Mouse (Mus musculus) limb, embryonic 13.5 days (tissue): Measurements from ENCODE around the gene Ets1. TPM values are rescaled to one million over a fixed set of nuclear protein-coding genes. Genes with fewer than 3 reads are reported as not detected.

Source experiments
- ATAC-seq: fragments of 200-750 bp; cut with Nextera tagmentation; 2 replicates; pipeline ENCODE4 v1.8.0; 2017; ENCODE audit warnings: low read depth, moderate number of reproducible peaks, moderate TSS enrichment; ENCODE audit not compliant: low FRiP score
- H3K27ac ChIP-seq: fragments of 300-500 bp; sonication (generic); 2 replicates; pipeline ENCODE4 v1.5.1; 2015; ENCODE audit warnings: inconsistent platforms, mild to moderate bottlenecking, moderate library complexity
- H3K27me3 ChIP-seq: fragments of 300-500 bp; sonication (generic); 2 replicates; pipeline ENCODE4 v1.6.1; 2015; ENCODE audit warnings: mild to moderate bottlenecking, inconsistent platforms
- H3K36me3 ChIP-seq: fragments of 300-500 bp; sonication (generic); 2 replicates; pipeline ENCODE4 v1.6.1; 2015; ENCODE audit warnings: inconsistent platforms, mild to moderate bottlenecking, moderate library complexity
- H3K4me1 ChIP-seq: fragments of 300-500 bp; sonication (generic); 2 replicates; pipeline ENCODE4 v1.6.1; 2015; ENCODE audit warnings: inconsistent platforms
- H3K4me2 ChIP-seq: fragments of 300-500 bp; sonication (generic); replicated peaks from 2 replicates; pipeline ENCODE4 v1.6.1; 2015; ENCODE audit warnings: inconsistent platforms, mild to moderate bottlenecking, moderate library complexity
- H3K4me3 ChIP-seq: fragments of 300-500 bp; sonication (generic); 2 replicates; pipeline ENCODE4 v1.5.1; 2015; ENCODE audit warnings: moderate library complexity, mild to moderate bottlenecking, inconsistent platforms
- H3K9ac ChIP-seq: fragments of 300-500 bp; sonication (generic); 2 replicates; pipeline ENCODE4 v1.6.1; 2015; ENCODE audit warnings: mild to moderate bottlenecking, inconsistent platforms
- H3K9me3 ChIP-seq: fragments of 300-500 bp; sonication (generic); 2 replicates; pipeline ENCODE4 v1.6.1; 2016; ENCODE audit warnings: inconsistent platforms
- WGBS: fragments of 180-500 bp; shearing (Covaris S2); methylation state at CpG from one replicate; pipeline ENCODE4 v1.1.7; 2015; 5-methylcytosine and 5-hydroxymethylcytosine counted together
- polyA plus RNA-seq: library from polyadenylated mRNA; unstranded; fragments of >200 nt; fragmentation: Nextera tagmentation; extraction: Ambion mirVana; gene quantifications from 2 replicates; pipeline ENCODE4 v1.2.1, GENCODE M21; 2015

Gene Ets1
- polyA plus RNA-seq, 1 experiment from 2014 or later, result 41.8 TPM

- 87% methylated on average over 9 of the region's 9 CpGs for WGBS
- H3K4me1 ChIP-seq, result no peaks in the 10 kb centered on the region; the same call in 1 of the 2 replicates
- H3K36me3 ChIP-seq, result no peaks in the 10 kb centered on the region
- H3K9ac ChIP-seq, result no peak overlapping the region
- ATAC-seq, result no peak
- no peak overlapping the region for H3K4me3 ChIP-seq
- H3K27me3 ChIP-seq, result 0 out of 2 replicates have a peak, but pooled peaks cover 4% of the 10 kb centered on the region
- H3K9me3 ChIP-seq, result no peaks in the 10 kb centered on the region
- no peak overlapping the region for H3K4me2 ChIP-seq
- H3K27ac ChIP-seq, result no peak overlapping the region
Measured at GRCm38 (mm10) chr9:32618544-32619120, 17.4 kb upstream of the Ets1 start.

DNA sequence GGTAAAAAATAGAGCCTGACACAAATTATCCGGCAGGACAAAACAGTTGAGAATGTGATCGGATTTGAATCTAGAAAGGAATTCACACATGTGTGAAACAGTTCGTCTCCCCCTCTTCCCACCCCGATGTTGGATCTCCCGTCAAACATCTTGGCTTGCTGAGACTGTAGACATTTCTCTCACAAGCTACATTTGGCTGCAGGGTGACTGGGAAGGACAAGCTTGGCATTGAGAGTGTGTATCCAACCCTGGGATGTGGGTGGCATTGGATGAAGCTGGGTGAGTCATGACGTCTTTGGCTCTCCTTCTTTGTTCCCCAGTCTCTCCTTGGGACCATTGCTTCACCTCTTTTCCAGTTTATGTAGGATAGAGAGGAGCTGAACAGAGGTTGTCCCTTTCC lies 16.4 kb upstream of the Ets1 start:
- H3K9ac ChIP-seq, result no peak overlapping the region
- no peaks in the 10 kb centered on the region for H3K36me3 ChIP-seq
- 0 out of 2 replicates have a peak, but pooled peaks cover 4% of the 10 kb centered on the region for H3K27me3 ChIP-seq
- H3K4me1 ChIP-seq, result no peaks in the 10 kb centered on the region; the same call in 1 of the 2 replicates
- H3K4me3 ChIP-seq, result no peak overlapping the region
- no peak overlapping the region for H3K27ac ChIP-seq
- no peak overlapping the region for H3K4me2 ChIP-seq
- WGBS, result 86% methylated on average over 6 of the region's 6 CpGs
- no peaks in the 10 kb centered on the region for H3K9me3 ChIP-seq
- ATAC-seq, result no peak

DNA sequence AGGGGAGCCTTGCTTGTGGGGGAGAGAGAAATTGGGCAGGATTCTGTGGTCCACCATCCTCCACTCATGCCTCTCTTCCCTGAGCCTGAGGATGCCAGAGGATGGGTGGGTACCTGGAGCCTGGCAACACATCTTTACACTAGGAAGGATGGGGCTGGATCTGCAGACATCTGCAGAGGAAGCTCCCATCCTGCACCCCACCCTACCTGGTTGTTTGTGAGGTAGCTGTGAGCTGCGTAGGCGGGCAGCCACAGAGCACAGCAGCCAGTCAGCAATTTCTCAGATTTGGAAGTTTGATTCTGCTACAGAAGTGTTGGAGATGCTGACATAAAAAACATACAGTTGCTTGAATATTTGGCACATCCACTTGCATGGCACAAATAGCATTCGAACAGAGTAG lies 15.6 kb upstream of the Ets1 start:
- Histone ChIP-seq H3K9me3 (no peaks in the 10 kb centered on the region), H3K4me1 (peaks cover under 1% of the 10 kb centered on the region; the same call in 1 of the 2 replicates), H3K4me2 (no peak overlapping the region), H3K4me3 (no peak overlapping the region), H3K36me3 (no peaks in the 10 kb centered on the region), H3K27ac (no peak overlapping the region), H3K9ac (no peak overlapping the region), H3K27me3 (0 out of 2 replicates have a peak, but pooled peaks cover 4% of the 10 kb centered on the region)
- 95% methylated on average over 3 of the region's 3 CpGs for WGBS
- ATAC-seq, result no peak

GRCm38 (mm10) chr9:32629385-32629981 lies 6.5 kb upstream of the Ets1 start:
- H3K4me3 ChIP-seq, result no peak overlapping the region
- no peak overlapping the region for H3K9ac ChIP-seq
- H3K27me3 ChIP-seq, result no peaks in the 10 kb centered on the region
- H3K27ac ChIP-seq, result no peak overlapping the region
- no peaks in the 10 kb centered on the region for H3K36me3 ChIP-seq
- no peak for ATAC-seq
- H3K4me2 ChIP-seq, result no peak overlapping the region
- peaks cover 25% of the 10 kb centered on the region for H3K4me1 ChIP-seq
- 6% methylated on average over 1 of the region's 1 CpGs for WGBS
- H3K9me3 ChIP-seq, result no peaks in the 10 kb centered on the region

- H3K4me3 ChIP-seq, result no peak overlapping the region
- H3K36me3 ChIP-seq, result no peaks in the 10 kb centered on the region
- H3K9me3 ChIP-seq, result no peaks in the 10 kb centered on the region
- no peak for ATAC-seq
- H3K27me3 ChIP-seq, result peaks cover 6% of the 10 kb centered on the region; the same call in 1 of the 2 replicates
- H3K4me2 ChIP-seq, result no peak overlapping the region
- H3K9ac ChIP-seq, result no peak overlapping the region
- no peak overlapping the region for H3K27ac ChIP-seq
- peaks cover 17% of the 10 kb centered on the region for H3K4me1 ChIP-seq
Measured at GRCm38 (mm10) chr9:32631341-32631740, 4.7 kb upstream of the Ets1 start.

GRCm38 (mm10) chr9:32632237-32632636 lies 3.8 kb upstream of the Ets1 start:
- no peak overlapping the region for H3K27ac ChIP-seq
- H3K4me1 ChIP-seq, result peaks cover 25% of the 10 kb centered on the region
- 30% methylated on average over 7 of the region's 7 CpGs for WGBS

DNA sequence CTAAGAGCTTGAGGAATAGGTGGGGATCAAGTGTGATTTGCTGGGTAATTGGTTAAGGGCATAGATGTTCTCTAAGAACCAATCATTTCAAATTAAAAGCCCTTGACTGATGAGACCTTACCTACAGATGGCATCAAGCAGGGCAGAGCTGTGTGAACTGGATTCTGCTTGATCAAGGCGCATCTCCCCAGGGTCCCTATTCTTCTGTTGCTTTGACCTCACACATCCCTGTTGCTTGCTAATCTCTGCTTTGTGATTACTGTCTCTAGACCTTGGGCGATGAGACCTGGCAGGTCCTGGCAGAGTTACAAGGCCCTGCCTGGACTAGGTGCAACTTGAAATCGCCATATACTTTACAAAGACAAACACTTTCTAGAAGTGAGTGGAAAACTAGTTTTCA lies 9.0 kb downstream of the Ets1 start:
- ATAC-seq, result no peak
- WGBS, result 59% methylated on average over 3 of the region's 3 CpGs
- H3K27me3 ChIP-seq, result 0 out of 2 replicates have a peak, but pooled peaks cover 4% of the 10 kb centered on the region

More at GRCm38 (mm10) chr9:32632237-32632636, 3.8 kb upstream of the Ets1 start:
- H3K4me3 ChIP-seq, result no peak overlapping the region
- H3K9ac ChIP-seq, result no peak overlapping the region
- H3K36me3 ChIP-seq, result no peaks in the 10 kb centered on the region
- H3K27me3 ChIP-seq, result peaks cover 9% of the 10 kb centered on the region; the same call in 1 of the 2 replicates
- no peak for ATAC-seq
- H3K4me2 ChIP-seq, result no peak overlapping the region
- H3K9me3 ChIP-seq, result no peaks in the 10 kb centered on the region

DNA sequence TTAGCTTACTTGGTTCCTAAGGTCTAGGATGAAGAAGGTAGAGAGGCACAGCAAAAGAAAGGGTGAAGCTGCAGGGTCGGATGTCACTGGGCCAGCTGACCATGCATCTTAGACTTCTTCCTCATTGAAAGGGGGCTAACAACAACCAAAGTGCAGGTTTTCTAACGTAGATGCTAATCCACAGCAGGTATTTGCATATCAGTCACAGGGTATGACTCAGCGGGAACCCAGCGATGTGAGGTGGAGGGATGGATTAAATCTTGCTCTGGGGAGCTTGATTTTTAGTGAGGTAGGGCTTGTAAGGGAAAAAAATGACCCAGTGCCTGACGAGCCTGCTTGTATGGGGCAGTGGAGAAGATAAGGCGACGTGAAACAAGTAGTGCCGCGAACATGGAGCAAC lies 9.5 kb downstream of the Ets1 start:
- Histone ChIP-seq H3K9ac (no peak overlapping the region), H3K27ac (no peak overlapping the region), H3K27me3 (0 out of 2 replicates have a peak, but pooled peaks cover 4% of the 10 kb centered on the region), H3K36me3 (no peaks in the 10 kb centered on the region), H3K4me3 (no peak overlapping the region), H3K4me2 (peak overlapping the region; percentile 46), H3K4me1 (peaks cover 18% of the 10 kb centered on the region), H3K9me3 (no peaks in the 10 kb centered on the region)
- ATAC-seq, result no peak
- 11% methylated on average over 9 of the region's 9 CpGs for WGBS

More for the DNA sequence above, 9.0 kb downstream of the Ets1 start:
- H3K4me3 ChIP-seq, result no peak overlapping the region
- no peak overlapping the region for H3K9ac ChIP-seq
- peaks cover 18% of the 10 kb centered on the region for H3K4me1 ChIP-seq
- no peak overlapping the region for H3K27ac ChIP-seq
- H3K4me2 ChIP-seq, result no peak overlapping the region
- H3K9me3 ChIP-seq, result no peaks in the 10 kb centered on the region
- H3K36me3 ChIP-seq, result no peaks in the 10 kb centered on the region

GRCm38 (mm10) chr9:32646539-32647258 lies 10.7 kb downstream of the Ets1 start:
- Histone ChIP-seq H3K27ac (no peak overlapping the region), H3K9ac (peak overlapping the region; percentile 8; the same call in 1 of the 2 replicates), H3K9me3 (no peaks in the 10 kb centered on the region), H3K4me1 (peaks cover 18% of the 10 kb centered on the region), H3K36me3 (no peaks in the 10 kb centered on the region), H3K4me2 (peak overlapping the region; percentile 46), H3K4me3 (peak overlapping the region; percentile 10; the same call in 1 of the 2 replicates), H3K27me3 (0 out of 2 replicates have a peak, but pooled peaks cover 4% of the 10 kb centered on the region)
- ATAC-seq, result no peak
- WGBS, result 33% methylated on average over 11 of the region's 11 CpGs

DNA sequence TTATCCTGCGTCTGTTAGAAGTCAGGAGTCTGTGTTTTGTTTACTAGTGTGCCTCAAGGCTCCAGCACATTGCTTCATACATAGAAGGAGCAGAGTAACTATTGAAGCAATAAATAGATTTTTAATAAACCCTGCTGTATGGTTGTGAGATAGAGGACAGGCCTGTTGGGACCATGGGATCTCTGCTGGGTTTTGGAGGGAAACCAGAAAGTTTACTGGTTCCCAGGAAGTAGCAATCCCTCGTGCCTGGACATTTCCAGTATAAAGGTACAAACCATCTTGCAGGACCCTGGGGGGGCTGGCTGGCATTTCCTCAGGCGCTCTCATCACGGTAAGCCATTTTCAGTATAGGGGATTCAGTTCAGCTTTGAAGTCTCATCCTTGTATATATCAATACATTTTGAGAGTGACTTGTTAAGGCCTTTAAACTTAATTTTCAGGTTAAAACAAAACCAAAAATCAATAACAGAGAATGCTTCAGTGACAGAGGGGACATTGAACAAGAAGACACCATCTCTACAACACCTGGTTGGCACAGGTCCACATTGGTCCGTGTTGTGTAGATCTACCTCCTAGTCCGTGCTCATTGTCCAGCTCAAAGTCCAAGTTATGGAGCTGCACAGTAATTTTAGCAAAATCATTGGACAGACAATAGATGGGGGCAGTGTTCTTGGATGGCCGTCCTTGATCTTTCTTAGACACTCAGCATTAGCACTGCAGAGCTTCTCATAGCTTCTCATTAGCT lies 11.7 kb downstream of the Ets1 start:
- no peak overlapping the region for H3K27ac ChIP-seq
- no peak overlapping the region for H3K4me2 ChIP-seq
- no peaks in the 10 kb centered on the region for H3K9me3 ChIP-seq
- H3K4me3 ChIP-seq, result no peak overlapping the region
- 0 out of 2 replicates have a peak, but pooled peaks cover 4% of the 10 kb centered on the region for H3K27me3 ChIP-seq
- no peaks in the 10 kb centered on the region for H3K36me3 ChIP-seq
- 80% methylated on average over 7 of the region's 7 CpGs for WGBS
- H3K4me1 ChIP-seq, result peaks cover 18% of the 10 kb centered on the region
- H3K9ac ChIP-seq, result no peak overlapping the region
- ATAC-seq, result no peak

DNA sequence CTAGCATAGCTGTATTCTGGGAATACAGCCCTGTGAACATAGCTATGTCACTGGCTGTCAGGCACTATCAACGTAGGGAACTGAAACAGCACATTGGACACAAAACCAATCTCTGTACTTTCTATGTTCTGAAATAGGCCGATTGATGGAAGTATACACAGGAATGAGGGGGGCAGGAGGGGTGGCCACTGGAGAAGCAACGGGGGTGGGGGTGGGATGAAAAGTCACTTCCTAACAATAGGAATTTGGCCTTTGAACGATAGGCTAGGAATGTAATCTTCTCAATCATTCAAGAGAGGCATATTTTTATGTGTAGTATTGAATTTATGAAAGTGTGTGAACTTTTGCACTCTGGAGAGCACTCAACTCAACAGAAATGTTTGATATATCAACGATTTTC lies 12.3 kb downstream of the Ets1 start:
- Histone ChIP-seq H3K4me1 (peaks cover 18% of the 10 kb centered on the region), H3K27me3 (0 out of 2 replicates have a peak, but pooled peaks cover 4% of the 10 kb centered on the region), H3K27ac (no peak overlapping the region), H3K9ac (no peak overlapping the region), H3K9me3 (no peaks in the 10 kb centered on the region), H3K4me2 (no peak overlapping the region), H3K36me3 (no peaks in the 10 kb centered on the region), H3K4me3 (no peak overlapping the region)
- WGBS, result 75% methylated on average over 5 of the region's 5 CpGs
- ATAC-seq, result no peak

GRCm38 (mm10) chr9:32650738-32651137 lies 14.7 kb downstream of the Ets1 start:
- ATAC-seq, result no peak
- Histone ChIP-seq H3K9ac (no peak overlapping the region), H3K27me3 (no peaks in the 10 kb centered on the region), H3K27ac (no peak overlapping the region), H3K9me3 (no peaks in the 10 kb centered on the region), H3K4me1 (peaks cover 13% of the 10 kb centered on the region), H3K36me3 (no peaks in the 10 kb centered on the region), H3K4me2 (no peak overlapping the region), H3K4me3 (no peak overlapping the region)
- 79% methylated on average over 3 of the region's 3 CpGs for WGBS
